ENCODE assay signal across 8 mouse cellular contexts in the genomic region with DNA sequence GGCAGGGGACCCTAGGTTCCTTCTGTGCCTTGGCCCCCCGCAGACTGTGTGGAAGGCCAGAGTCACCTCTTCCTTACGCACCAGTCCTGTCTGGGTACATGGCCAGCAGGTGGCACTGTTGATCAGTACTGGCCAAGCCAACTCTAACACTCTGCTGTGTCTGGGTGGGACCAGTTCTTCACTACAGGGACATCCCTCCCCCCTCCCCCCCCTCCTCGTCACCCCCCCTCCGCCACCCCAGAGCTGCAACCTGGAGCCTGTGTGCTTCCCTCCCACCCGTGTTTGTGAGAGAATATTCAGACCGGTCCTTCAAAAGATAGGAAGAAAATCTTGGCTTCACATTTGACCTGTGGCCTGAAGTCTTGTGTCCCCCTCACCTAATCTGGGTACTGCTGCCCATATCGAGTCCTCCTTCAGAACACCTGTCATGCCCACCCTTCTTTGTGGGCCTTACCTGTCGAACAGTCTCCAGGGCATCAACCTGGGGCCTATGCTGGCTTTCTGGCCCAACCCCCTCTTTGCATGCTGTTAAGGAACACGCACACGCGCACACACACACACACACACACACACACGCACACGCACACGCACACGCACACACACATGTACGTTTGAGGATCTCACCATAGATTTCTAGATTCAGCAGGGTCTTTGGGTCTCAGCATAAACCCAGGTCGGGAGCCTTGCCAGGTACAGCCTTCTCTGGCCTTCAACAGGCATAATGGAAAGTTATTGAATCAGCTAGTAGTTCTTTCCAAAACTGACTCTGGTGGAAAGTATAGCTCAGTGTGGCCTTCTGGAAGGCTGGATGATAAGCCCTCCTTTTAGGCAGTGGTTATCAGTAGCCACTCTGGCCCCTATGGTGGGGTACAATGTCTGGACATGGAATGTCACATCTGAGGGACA. TPM values are rescaled to one million over a fixed set of nuclear protein-coding genes. Genes with fewer than 3 reads are reported as not detected.
A peak's percentile ranks its signal among the peaks of the same experiment; 100 is the strongest.
DNase-seq lines count a peak whose midpoint lies in the region; ATAC-seq and TF ChIP-seq lines count a peak whose summit lies in the region.

No protein-coding gene starts in this region.

- DNase-seq in B cell, adult 2 months = peak; percentile 91 to 92
- peak; percentile 87 for DNase-seq in midbrain, postnatal 0 days (ENCODE audit: low spot score)
- peak; percentile 78 to 92 for DNase-seq in spleen, postnatal 10 days (ENCODE audit: low spot score in 2 of 2)

- H3K4me1 ChIP-seq in bone marrow macrophage, adult 2 months (ENCODE audit: control insufficient read depth, insufficient read depth, low read length) = no peaks in the 10 kb centered on the region
- no peaks in the 10 kb centered on the region for H3K4me1 ChIP-seq in embryonic fibroblast, embryonic 13.5 days (ENCODE audit: control insufficient read depth, insufficient read depth, low read length)
- peaks cover 28% of the 10 kb centered on the region for H3K4me1 ChIP-seq in heart, embryonic 11.5 days (ENCODE audit: control insufficient read depth, insufficient read depth, low read length)
- H3K4me1 ChIP-seq in kidney, embryonic 14.5 days (ENCODE audit: control insufficient read depth, insufficient read depth, low read length) = peaks cover 7% of the 10 kb centered on the region; the same call in 1 of the 2 replicates
- peaks cover 15% of the 10 kb centered on the region for H3K4me1 ChIP-seq in limb, embryonic 15.5 days
- no peaks in the 10 kb centered on the region for H3K4me1 ChIP-seq in midbrain, postnatal 0 days (ENCODE audit: insufficient read depth, low read length)

- no peaks in the 10 kb centered on the region for H3K27me3 ChIP-seq in heart, embryonic 11.5 days (ENCODE audit: control insufficient read depth, insufficient read depth, low read length)
- H3K27me3 ChIP-seq in kidney, embryonic 14.5 days (ENCODE audit: control insufficient read depth, insufficient read depth, low read length) = no peaks in the 10 kb centered on the region
- no peaks in the 10 kb centered on the region for H3K27me3 ChIP-seq in limb, embryonic 15.5 days
- no peaks in the 10 kb centered on the region for H3K27me3 ChIP-seq in midbrain, postnatal 0 days (ENCODE audit: insufficient read depth, low read length)

- TF ChIP-seq CTCF in bone marrow macrophage, adult 2 months (IDR thresholded peaks at IDR 0.05; ENCODE audit: low read depth, low read length) = peak; percentile 45; the same call in 1 of the 2 replicates
- peak; percentile 99 for TF ChIP-seq CTCF in embryonic fibroblast, embryonic 13.5 days (IDR thresholded peaks at IDR 0.05; ENCODE audit: borderline replicate concordance, insufficient read depth, low read length)
- peak; percentile 82 for TF ChIP-seq CTCF in midbrain, postnatal 0 days (IDR thresholded peaks at IDR 0.05)

- no peak overlapping the region for H3K27ac ChIP-seq in bone marrow macrophage, adult 2 months (ENCODE audit: insufficient read depth, low read depth, low read length)
- no peak overlapping the region for H3K27ac ChIP-seq in embryonic fibroblast, embryonic 13.5 days (ENCODE audit: insufficient read depth, low read length)
- no peak overlapping the region for H3K27ac ChIP-seq in heart, embryonic 11.5 days (ENCODE audit: low read depth, low read length)
- no peak overlapping the region for H3K27ac ChIP-seq in kidney, embryonic 14.5 days (ENCODE audit: low read depth, low read length)
- peak overlapping the region; percentile 38; the same call in 1 of the 2 replicates for H3K27ac ChIP-seq in limb, embryonic 15.5 days
- 0 out of 2 replicates have a peak overlapping the region, but pooled peaks have one; percentile 51 for H3K27ac ChIP-seq in midbrain, postnatal 0 days (ENCODE audit: low read depth, low read length)

- no peaks in the 10 kb centered on the region for H3K9me3 ChIP-seq in heart, embryonic 11.5 days (replicated peaks; ENCODE audit: control insufficient read depth, low read length)
- H3K9me3 ChIP-seq in kidney, embryonic 14.5 days (ENCODE audit: control insufficient read depth, low read length) = no peaks in the 10 kb centered on the region
- no peaks in the 10 kb centered on the region for H3K9me3 ChIP-seq in limb, embryonic 15.5 days
- no peaks in the 10 kb centered on the region for H3K9me3 ChIP-seq in midbrain, postnatal 0 days (ENCODE audit: low read length)

- no peak overlapping the region for H3K4me2 ChIP-seq in heart, embryonic 11.5 days
- no peak overlapping the region for H3K4me2 ChIP-seq in kidney, embryonic 14.5 days (replicated peaks; ENCODE audit: low read depth, low read length)
- no peak overlapping the region for H3K4me2 ChIP-seq in limb, embryonic 15.5 days
- H3K4me2 ChIP-seq in midbrain, postnatal 0 days (ENCODE audit: low read depth, low read length, poor library complexity, severe bottlenecking) = no peak overlapping the region

- no peak for TF ChIP-seq POLR2A in bone marrow macrophage, adult 2 months (IDR thresholded peaks at IDR 0.05; ENCODE audit: borderline replicate concordance, low read depth, low read length)
- no peak for TF ChIP-seq POLR2A in embryonic fibroblast, embryonic 13.5 days (IDR thresholded peaks at IDR 0.05; ENCODE audit: low read depth, low read length)

- no peak overlapping the region for H3K4me3 ChIP-seq in bone marrow macrophage, adult 2 months (ENCODE audit: insufficient read depth, low read length)
- no peak overlapping the region for H3K4me3 ChIP-seq in embryonic fibroblast, embryonic 13.5 days (ENCODE audit: insufficient read depth, low read length)
- no peak overlapping the region for H3K4me3 ChIP-seq in heart, embryonic 11.5 days (ENCODE audit: low read depth, low read length)
- no peak overlapping the region for H3K4me3 ChIP-seq in kidney, embryonic 14.5 days (ENCODE audit: low read length)
- H3K4me3 ChIP-seq in limb, embryonic 15.5 days = no peak overlapping the region
- no peak overlapping the region for H3K4me3 ChIP-seq in midbrain, postnatal 0 days (ENCODE audit: low read depth, low read length)

- no peak overlapping the region for H3K9ac ChIP-seq in heart, embryonic 11.5 days (ENCODE audit: low read depth, low read length)
- H3K9ac ChIP-seq in kidney, embryonic 14.5 days (ENCODE audit: low read depth, low read length) = no peak overlapping the region
- no peak overlapping the region for H3K9ac ChIP-seq in limb, embryonic 15.5 days
- no peak overlapping the region for H3K9ac ChIP-seq in midbrain, postnatal 0 days (replicated peaks; ENCODE audit: low read length, poor library complexity, severe bottlenecking)

- peaks cover 4% of the 10 kb centered on the region; the same call in 1 of the 2 replicates for H3K36me3 ChIP-seq in heart, embryonic 11.5 days (ENCODE audit: control insufficient read depth, insufficient read depth, low read length)
- H3K36me3 ChIP-seq in kidney, embryonic 14.5 days (ENCODE audit: control insufficient read depth, insufficient read depth, low read length) = peaks cover 22% of the 10 kb centered on the region
- H3K36me3 ChIP-seq in limb, embryonic 15.5 days = peaks cover 23% of the 10 kb centered on the region
- peaks cover 32% of the 10 kb centered on the region for H3K36me3 ChIP-seq in midbrain, postnatal 0 days (ENCODE audit: insufficient read depth, low read length)

- ATAC-seq in heart, embryonic 11.5 days (replicated peaks; ENCODE audit: insufficient number of reproducible peaks, low FRiP score, low TSS enrichment) = peak; percentile 73
- peak; percentile 91 for ATAC-seq in kidney, embryonic 14.5 days (ENCODE audit: low FRiP score, low TSS enrichment)
- peak; percentile 55; the same call in 1 of the 2 replicates for ATAC-seq in limb, embryonic 15.5 days (ENCODE audit: insufficient number of reproducible peaks, low FRiP score, low TSS enrichment, low read depth)
- ATAC-seq in midbrain, postnatal 0 days (ENCODE audit: low FRiP score) = peak; percentile 87; the same call in 1 of the 2 replicates

- 51% methylated on average over 17 of the region's 17 CpGs for WGBS in heart, embryonic 11.5 days (ENCODE audit: insufficient replicate concordance)
- 61% methylated on average over 15 of the region's 17 CpGs for WGBS in kidney, embryonic 14.5 days
- 53% methylated on average over 17 of the region's 17 CpGs for WGBS in limb, embryonic 15.5 days
- 63% methylated on average over 16 of the region's 17 CpGs for WGBS in midbrain, postnatal 0 days

RNA-seq across cellular contexts. Expression of a gene that starts 9.6 kb away (rescaled TPM):
- polyA plus RNA-seq in bone marrow macrophage, adult 2 months (2012; ENCODE audit: insufficient read depth, insufficient read length, missing spikeins) = 23.0 and 24.4 TPM in 2 replicates
- 29.6 and 34.6 TPM in 2 replicates for polyA plus RNA-seq in embryonic fibroblast, embryonic 13.5 days (2011; ENCODE audit: insufficient read length, low read depth, missing spikeins)
- 71.7 and 83.6 TPM in 2 replicates for polyA plus RNA-seq in heart, embryonic 11.5 days (2014; fragmentation: Nextera tagmentation; extraction: Ambion mirVana)
- 80.3 and 100 TPM in 2 replicates for polyA plus RNA-seq in kidney, embryonic 14.5 days (2014; fragmentation: Nextera tagmentation; extraction: Ambion mirVana)
- 94.5 and 99.0 TPM in 2 replicates for polyA plus RNA-seq in limb, embryonic 15.5 days (2015; fragmentation: Nextera tagmentation; extraction: Ambion mirVana)
- 25.4 and 31.5 TPM in 2 replicates for total RNA-seq in midbrain, postnatal 0 days (2014; rRNA removed)
- 38.2 and 41.7 TPM in 2 replicates for polyA plus RNA-seq in midbrain, postnatal 0 days (2015; fragmentation: Nextera tagmentation; extraction: Ambion mirVana)

RNA-seq across cellular contexts. Expression of a gene that starts 9.9 kb away (rescaled TPM):
- polyA plus RNA-seq in bone marrow macrophage, adult 2 months (2012; ENCODE audit: insufficient read depth, insufficient read length, missing spikeins) = 10.2 and 10.3 TPM in 2 replicates
- 9.1 and 13.0 TPM in 2 replicates for polyA plus RNA-seq in embryonic fibroblast, embryonic 13.5 days (2011; ENCODE audit: insufficient read length, low read depth, missing spikeins)
- 11.6 and 12.5 TPM in 2 replicates for polyA plus RNA-seq in heart, embryonic 11.5 days (2014; fragmentation: Nextera tagmentation; extraction: Ambion mirVana)
- 8.6 and 13.7 TPM in 2 replicates for polyA plus RNA-seq in kidney, embryonic 14.5 days (2014; fragmentation: Nextera tagmentation; extraction: Ambion mirVana)
- polyA plus RNA-seq in limb, embryonic 15.5 days (2015; fragmentation: Nextera tagmentation; extraction: Ambion mirVana) = 12.0 and 12.3 TPM in 2 replicates
- total RNA-seq in midbrain, postnatal 0 days (2014; rRNA removed) = 9.3 and 11.5 TPM in 2 replicates
- polyA plus RNA-seq in midbrain, postnatal 0 days (2015; fragmentation: Nextera tagmentation; extraction: Ambion mirVana) = 5.5 and 7.0 TPM in 2 replicates

RNA-seq across cellular contexts. Expression of a gene that starts 32.9 kb away (rescaled TPM):
- polyA plus RNA-seq in bone marrow macrophage, adult 2 months (2012; ENCODE audit: insufficient read depth, insufficient read length, missing spikeins) = 9.2 and 9.9 TPM in 2 replicates
- 9.6 and 11.6 TPM in 2 replicates for polyA plus RNA-seq in embryonic fibroblast, embryonic 13.5 days (2011; ENCODE audit: insufficient read length, low read depth, missing spikeins)
- polyA plus RNA-seq in heart, embryonic 11.5 days (2014; fragmentation: Nextera tagmentation; extraction: Ambion mirVana) = 43.7 and 50.1 TPM in 2 replicates
- 37.4 and 46.2 TPM in 2 replicates for polyA plus RNA-seq in kidney, embryonic 14.5 days (2014; fragmentation: Nextera tagmentation; extraction: Ambion mirVana)
- polyA plus RNA-seq in limb, embryonic 15.5 days (2015; fragmentation: Nextera tagmentation; extraction: Ambion mirVana) = 52.9 and 61.4 TPM in 2 replicates
- 78.0 and 95.4 TPM in 2 replicates for total RNA-seq in midbrain, postnatal 0 days (2014; rRNA removed)
- polyA plus RNA-seq in midbrain, postnatal 0 days (2015; fragmentation: Nextera tagmentation; extraction: Ambion mirVana) = 69.1 and 72.5 TPM in 2 replicates

Comparison
In these comparisons a context has a peak if more than half of its experiments do, and no peak if none do; other contexts are left out.
1. H3K27ac ChIP-seq: peak in limb, embryonic 15.5 days (single experiment) and midbrain, postnatal 0 days (single experiment); none in bone marrow macrophage, adult 2 months (single experiment), embryonic fibroblast, embryonic 13.5 days (single experiment), heart, embryonic 11.5 days (single experiment) and kidney, embryonic 14.5 days (single experiment).
2. CTCF ChIP-seq: peak in every context shown above with its lines; median percentile 99 in embryonic fibroblast, embryonic 13.5 days; 82 in midbrain, postnatal 0 days; 45 in bone marrow macrophage, adult 2 months.
3. Peak in every context shown above with its lines, with median percentiles within 50 percentile points of each other: DNase-seq and ATAC-seq.